ENCODE assay signal across 10 mouse cellular contexts in the genomic region with DNA sequence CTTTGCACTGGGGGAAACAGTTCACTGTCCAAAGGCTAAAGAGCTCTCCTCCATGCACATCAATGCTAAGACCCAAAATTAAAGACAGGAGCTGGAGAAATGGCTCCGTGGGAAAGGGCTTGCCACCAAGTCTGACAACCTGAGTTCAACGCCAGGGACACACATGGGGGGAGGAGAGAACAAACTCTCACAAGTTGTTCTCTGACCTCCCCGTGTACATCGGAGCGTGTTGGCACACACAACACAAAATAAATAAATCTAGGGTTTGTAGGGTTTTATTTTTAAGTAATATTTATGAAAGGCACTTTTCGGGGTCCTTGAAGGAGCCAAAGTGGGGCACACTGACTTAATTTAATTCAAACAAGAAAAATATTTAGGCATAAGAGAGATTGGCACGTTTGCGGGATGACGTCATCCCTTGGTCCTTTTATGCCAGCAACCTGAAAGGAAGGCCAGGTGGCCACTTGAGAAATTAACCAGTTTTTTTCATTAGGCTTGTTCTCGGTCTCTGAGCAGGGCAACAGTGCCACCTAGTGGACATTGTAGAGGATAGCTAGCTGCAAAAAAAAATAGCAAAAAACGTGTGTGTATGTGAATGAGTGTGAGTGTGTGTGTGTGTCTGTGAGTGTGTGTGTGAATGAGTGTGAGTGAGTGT. TPM values are rescaled to one million over a fixed set of nuclear protein-coding genes. Genes with fewer than 3 reads are reported as not detected.
DNase-seq lines count a peak whose midpoint lies in the region; ATAC-seq and TF ChIP-seq lines count a peak whose summit lies in the region.
"Had no signal": no experiment of that assay in that cellular context is flagged by ENCODE, and none has a peak within 500 bp of the region (broad histone marks: within the 10 kb centered on the region; RNA-seq: fewer than 3 reads in every experiment).

No protein-coding gene starts in this region.

- H3K36me3 ChIP-seq in heart, embryonic 12.5 days: no peaks in the 10 kb centered on the region
- H3K36me3 ChIP-seq in embryonic facial prominence, embryonic 11.5 days (replicated peaks; ENCODE audit: control insufficient read depth, insufficient read depth, low read depth, low read length): no peaks in the 10 kb centered on the region
- H3K36me3 ChIP-seq in stomach, postnatal 0 days (ENCODE audit: control insufficient read depth, insufficient read depth, low read length): no peaks in the 10 kb centered on the region
- H3K36me3 ChIP-seq: liver, embryonic 13.5 days had no signal

- no peak for TF ChIP-seq EP300 in stomach, postnatal 0 days (optimal IDR thresholded peaks at IDR 0.05)

- no peak overlapping the region for H3K4me2 ChIP-seq in heart, embryonic 12.5 days
- H3K4me2 ChIP-seq in embryonic facial prominence, embryonic 11.5 days (ENCODE audit: low read depth, low read length): no peak overlapping the region
- no peak overlapping the region for H3K4me2 ChIP-seq in stomach, postnatal 0 days (replicated peaks; ENCODE audit: low read depth)
- H3K4me2 ChIP-seq: liver, embryonic 13.5 days had no signal

- H3K27ac ChIP-seq in heart, embryonic 12.5 days (ENCODE audit: poor library complexity, severe bottlenecking): no peak overlapping the region
- H3K27ac ChIP-seq in embryonic facial prominence, embryonic 11.5 days (replicated peaks; ENCODE audit: low read depth, low read length): no peak overlapping the region
- no peak overlapping the region for H3K27ac ChIP-seq in stomach, postnatal 0 days (replicated peaks)
- H3K27ac ChIP-seq: liver, embryonic 13.5 days had no signal

- H3K9ac ChIP-seq in heart, embryonic 12.5 days: no peak overlapping the region
- no peak overlapping the region for H3K9ac ChIP-seq in embryonic facial prominence, embryonic 11.5 days (replicated peaks; ENCODE audit: low read length)
- H3K9ac ChIP-seq in stomach, postnatal 0 days (ENCODE audit: low read length): no peak overlapping the region
- H3K9ac ChIP-seq: liver, embryonic 13.5 days had no signal

- peak; percentile 22 to 60 for DNase-seq in heart, adult 18-20 months
- DNase-seq in 416B (ENCODE audit: low read depth): peak; percentile 72
- DNase-seq in adrenal gland, postnatal 36 days: peak; percentile 44 to 55
- DNase-seq in embryonic facial prominence, embryonic 11.5 days (ENCODE audit: low spot score): peak; percentile 90
- DNase-seq in hindlimb bud, embryonic 11.5 days (ENCODE audit: extremely low spot score, low read depth, low spot score): peak; percentile 78
- DNase-seq in lung, postnatal 10 days: peak; percentile 57
- DNase-seq in stomach, postnatal 0 days (ENCODE audit: low spot score): peak; percentile 59
- DNase-seq: liver, embryonic 13.5 days had no signal

- whole genome bisulfite sequencing in heart, embryonic 12.5 days: 38% methylated on average over 11 of the region's 11 CpGs
- WGBS in embryonic facial prominence, embryonic 11.5 days: 39% methylated on average over 11 of the region's 11 CpGs
- WGBS in stomach, postnatal 0 days: 28% methylated on average over 11 of the region's 11 CpGs

- TF ChIP-seq CTCF in stomach, postnatal 0 days (IDR thresholded peaks at IDR 0.05; ENCODE audit: low read depth): peak; percentile 94

- no peak for ATAC-seq in heart, embryonic 12.5 days (ENCODE audit: insufficient number of reproducible peaks, low FRiP score)
- no peak for ATAC-seq in embryonic facial prominence, embryonic 11.5 days (replicated peaks; ENCODE audit: insufficient number of reproducible peaks, low FRiP score, low TSS enrichment, low read depth)
- ATAC-seq in stomach, postnatal 0 days (ENCODE audit: low FRiP score, low TSS enrichment): no peak

- no peaks in the 10 kb centered on the region for H3K4me1 ChIP-seq in heart, embryonic 12.5 days (replicated peaks)
- no peaks in the 10 kb centered on the region for H3K4me1 ChIP-seq in embryonic facial prominence, embryonic 11.5 days (ENCODE audit: control insufficient read depth, insufficient read depth, low read length)
- no peaks in the 10 kb centered on the region for H3K4me1 ChIP-seq in stomach, postnatal 0 days (replicated peaks; ENCODE audit: control insufficient read depth, insufficient read depth)
- H3K4me1 ChIP-seq: liver, embryonic 13.5 days had no signal

- no peaks in the 10 kb centered on the region for H3K27me3 ChIP-seq in heart, embryonic 12.5 days (replicated peaks)
- H3K27me3 ChIP-seq in embryonic facial prominence, embryonic 11.5 days (ENCODE audit: control insufficient read depth, insufficient read depth, low read length): no peaks in the 10 kb centered on the region
- H3K27me3 ChIP-seq in stomach, postnatal 0 days (ENCODE audit: control insufficient read depth, insufficient read depth, low read length): no peaks in the 10 kb centered on the region
- H3K27me3 ChIP-seq: liver, embryonic 13.5 days had no signal

- no peaks in the 10 kb centered on the region for H3K9me3 ChIP-seq in heart, embryonic 12.5 days (replicated peaks)
- H3K9me3 ChIP-seq in embryonic facial prominence, embryonic 11.5 days (replicated peaks; ENCODE audit: control insufficient read depth, low read length): no peaks in the 10 kb centered on the region
- H3K9me3 ChIP-seq in stomach, postnatal 0 days (ENCODE audit: control insufficient read depth, low read length): no peaks in the 10 kb centered on the region
- H3K9me3 ChIP-seq: liver, embryonic 13.5 days had no signal

- no peak overlapping the region for H3K4me3 ChIP-seq in heart, embryonic 12.5 days
- no peak overlapping the region for H3K4me3 ChIP-seq in embryonic facial prominence, embryonic 11.5 days (ENCODE audit: low read depth, low read length)
- no peak overlapping the region for H3K4me3 ChIP-seq in stomach, postnatal 0 days (ENCODE audit: low read depth, low read length)
- H3K4me3 ChIP-seq: liver, embryonic 13.5 days had no signal

RNA-seq across cellular contexts. Expression of a gene that starts 32.7 kb away (rescaled TPM):
- total RNA-seq in heart, adult 18-20 months (2021): not detected
- not detected in 2 replicates for polyA plus RNA-seq in heart, embryonic 12.5 days (2016; fragmentation: Nextera tagmentation; extraction: Ambion mirVana)
- total RNA-seq in adrenal gland, postnatal 36 days (2021): not detected
- not detected in 2 replicates for polyA plus RNA-seq in embryonic facial prominence, embryonic 11.5 days (2014; fragmentation: Nextera tagmentation; extraction: Ambion mirVana)
- polyA plus RNA-seq in stomach, postnatal 0 days (2015; fragmentation: Nextera tagmentation; extraction: Ambion mirVana): not detected in 2 replicates
- total RNA-seq: adrenal gland, adult 18-20 months had no signal
